Mouse (Mus musculus): ENCODE results near the gene Dnm3.

DNA sequence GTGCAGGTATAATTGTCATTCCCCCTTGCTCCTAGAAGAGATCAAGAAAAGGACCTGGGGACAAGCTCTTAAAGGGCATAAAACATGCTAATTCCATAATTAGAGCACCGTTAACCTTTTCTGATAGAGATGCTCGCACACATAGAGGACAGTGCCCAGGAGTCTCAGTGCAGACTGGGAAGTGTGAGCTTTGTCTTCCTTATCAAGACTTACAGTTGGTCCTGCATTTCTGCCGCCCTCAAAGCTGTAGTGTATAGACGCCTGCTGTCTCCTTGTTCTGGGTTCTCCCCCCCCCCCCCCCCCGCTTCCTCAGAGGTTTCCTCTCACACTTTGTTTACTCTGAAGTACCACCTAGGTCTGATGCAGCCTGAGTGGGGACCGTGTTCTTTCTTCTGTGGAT, 332.1 kb downstream of the Dnm3 start:
- TF ChIP-seq CTCF (conservative IDR thresholded peaks at IDR 0.05; ENCODE audit: low read length) (no peak), POU5F1 (IDR thresholded peaks at IDR 0.05; ENCODE audit: borderline replicate concordance, low read length) (no peak), NANOG (IDR thresholded peaks at IDR 0.05; ENCODE audit: borderline replicate concordance, low read length) (no peak)

All from E14TG2a.4 (cell line).